Mouse (Mus musculus) kidney, adult 11 months (tissue): ENCODE results near the gene Htr5b.

Source experiments
- DNase-seq: peaks from one replicate; pipeline ENCODE4 v3.0.0; 2022

Htr5b gene

GRCm38 (mm10) chr1:121483091-121483490 is 45.2 kb downstream of the Htr5b start:
- DNase-seq = no peak

GRCm38 (mm10) chr1:121479403-121479802 is 48.9 kb downstream of the Htr5b start:
- DNase-seq = no peak

GRCm38 (mm10) chr1:121478284-121478980 is 49.8 kb downstream of the Htr5b start:
- no peak for DNase-seq

- no peak for DNase-seq
These were observed 50.5 kb downstream of the Htr5b start for GRCm38 (mm10) chr1:121477716-121478115.

GRCm38 (mm10) chr1:121471503-121471902 is 56.8 kb downstream of the Htr5b start:
- no peak for DNase-seq

- peak; percentile 18 for DNase-seq
These were observed 60.0 kb downstream of the Htr5b start for GRCm38 (mm10) chr1:121468271-121468670.

GRCm38 (mm10) chr1:121466276-121466675 is 62.0 kb downstream of the Htr5b start:
- no peak for DNase-seq

GRCm38 (mm10) chr1:121463806-121464205 is 64.5 kb downstream of the Htr5b start:
- peak; percentile 86 for DNase-seq

- no peak for DNase-seq
These were observed 65.6 kb downstream of the Htr5b start for GRCm38 (mm10) chr1:121462643-121463042.

GRCm38 (mm10) chr1:121461895-121462294 is 66.4 kb downstream of the Htr5b start:
- no peak for DNase-seq

GRCm38 (mm10) chr1:121460077-121460476 is 68.2 kb downstream of the Htr5b start:
- no peak for DNase-seq
